13 mouse cellular contexts compared by ENCODE assay signal in genomic region chr6:51851544-51851943, GRCm38 (mm10).
DNase-seq lines count a peak whose midpoint lies in the region; ATAC-seq and TF ChIP-seq lines count a peak whose summit lies in the region.
"Had no signal": no experiment of that assay in that cellular context is flagged by ENCODE, and none has a peak within 500 bp of the region (broad histone marks: within the 10 kb centered on the region; RNA-seq: fewer than 3 reads in every experiment).

No protein-coding gene starts in this region.

- H3K36me3 ChIP-seq in heart, embryonic 12.5 days, result no peaks in the 10 kb centered on the region
- no peaks in the 10 kb centered on the region for H3K36me3 ChIP-seq in heart, embryonic 14.5 days (ENCODE audit: control insufficient read depth, insufficient read depth, low read length)
- no peaks in the 10 kb centered on the region for H3K36me3 ChIP-seq in hindbrain, postnatal 0 days (ENCODE audit: insufficient read depth, low read length)
- H3K36me3 ChIP-seq in thymus, adult 2 months (ENCODE audit: control insufficient read depth, insufficient read depth, low read length), result no peaks in the 10 kb centered on the region
- H3K36me3 ChIP-seq: limb, embryonic 15.5 days had no signal

- 0 out of 2 replicates have a peak, but pooled peaks cover 3% of the 10 kb centered on the region for H3K27me3 ChIP-seq in heart, embryonic 12.5 days (replicated peaks)
- H3K27me3 ChIP-seq in heart, embryonic 14.5 days (ENCODE audit: control insufficient read depth, insufficient read depth, low read length), result no peaks in the 10 kb centered on the region
- H3K27me3 ChIP-seq in hindbrain, postnatal 0 days (ENCODE audit: insufficient read depth, low read length), result no peaks in the 10 kb centered on the region
- no peaks in the 10 kb centered on the region for H3K27me3 ChIP-seq in thymus, adult 2 months (ENCODE audit: control insufficient read depth, insufficient read depth, low read length)

- no peak for TF ChIP-seq POLR2A in thymus, adult 2 months (IDR thresholded peaks at IDR 0.05; ENCODE audit: control insufficient read depth, extremely low read depth, insufficient read depth, low read length, poor library complexity)

- TF ChIP-seq CTCF in hindbrain, postnatal 0 days (IDR thresholded peaks at IDR 0.05; ENCODE audit: low read depth), result no peak
- TF ChIP-seq CTCF in thymus, adult 2 months (IDR thresholded peaks at IDR 0.05; ENCODE audit: borderline replicate concordance, control insufficient read depth, extremely low read depth, insufficient read depth, low read length, poor library complexity), result no peak

- no peak for ATAC-seq in heart, embryonic 12.5 days (ENCODE audit: insufficient number of reproducible peaks, low FRiP score)
- ATAC-seq in heart, embryonic 14.5 days (ENCODE audit: insufficient number of reproducible peaks, insufficient read depth, low FRiP score, low read depth), result no peak
- ATAC-seq in hindbrain, postnatal 0 days, result no peak
- ATAC-seq: intestine, embryonic 16.5 days had no signal

- 23% methylated on average over 7 of the region's 7 CpGs for WGBS in heart, embryonic 12.5 days
- WGBS in heart, embryonic 14.5 days, result 23% methylated on average over 7 of the region's 7 CpGs
- 42% methylated on average over 7 of the region's 7 CpGs for WGBS in hindbrain, postnatal 0 days
- 15% methylated on average over 7 of the region's 7 CpGs for WGBS in thymus, adult 2 months

- no peak overlapping the region for H3K27ac ChIP-seq in heart, embryonic 12.5 days (ENCODE audit: poor library complexity, severe bottlenecking)
- H3K27ac ChIP-seq in heart, embryonic 14.5 days (replicated peaks in 1 of 2; ENCODE audit: control insufficient read depth in 1 of 2, insufficient read depth in 1 of 2, low read depth in 2 of 2, low read length in 2 of 2), result no peak overlapping the region
- peak overlapping the region; percentile 93; the same call in 1 of the 2 replicates for H3K27ac ChIP-seq in hindbrain, postnatal 0 days
- no peak overlapping the region for H3K27ac ChIP-seq in thymus, adult 2 months (ENCODE audit: control insufficient read depth, insufficient read depth, low read length)
- H3K27ac ChIP-seq: limb, embryonic 15.5 days had no signal

- intact Hi-C loops in heart, postnatal 36 days (cut with DNase I), result no loop called here

- no peak overlapping the region for H3K9ac ChIP-seq in heart, embryonic 12.5 days
- H3K9ac ChIP-seq in heart, embryonic 14.5 days (ENCODE audit: low read length), result peak overlapping the region; percentile 22; the same call in 1 of the 2 replicates
- H3K9ac ChIP-seq in hindbrain, postnatal 0 days (replicated peaks; ENCODE audit: low read length), result 0 out of 2 replicates have a peak overlapping the region, but pooled peaks have one; percentile 30
- H3K9ac ChIP-seq: limb, embryonic 15.5 days had no signal

- H3K4me1 ChIP-seq in heart, embryonic 12.5 days (replicated peaks), result peaks cover 18% of the 10 kb centered on the region
- H3K4me1 ChIP-seq in heart, embryonic 14.5 days (ENCODE audit: control insufficient read depth in 2 of 2, insufficient read depth in 2 of 2, low read length in 2 of 2), result peaks cover 11 to 13% of the 10 kb centered on the region in 2 experiments
- no peaks in the 10 kb centered on the region for H3K4me1 ChIP-seq in hindbrain, postnatal 0 days (ENCODE audit: insufficient read depth, low read length)
- no peaks in the 10 kb centered on the region for H3K4me1 ChIP-seq in thymus, adult 2 months (replicated peaks; ENCODE audit: control insufficient read depth, insufficient read depth, low read length)

- no peaks in the 10 kb centered on the region for H3K9me3 ChIP-seq in heart, embryonic 12.5 days (replicated peaks)
- no peaks in the 10 kb centered on the region for H3K9me3 ChIP-seq in heart, embryonic 14.5 days (ENCODE audit: control insufficient read depth, low read length)
- no peaks in the 10 kb centered on the region for H3K9me3 ChIP-seq in hindbrain, postnatal 0 days (ENCODE audit: low read length)
- H3K9me3 ChIP-seq: limb, embryonic 15.5 days had no signal

- no peak overlapping the region for H3K4me3 ChIP-seq in heart, embryonic 12.5 days
- no peak overlapping the region for H3K4me3 ChIP-seq in heart, embryonic 14.5 days (ENCODE audit: control insufficient read depth in 1 of 2, insufficient read depth in 1 of 2, low read depth in 1 of 2, low read length in 2 of 2)
- H3K4me3 ChIP-seq in hindbrain, postnatal 0 days (ENCODE audit: low read length), result no peak overlapping the region
- no peak overlapping the region for H3K4me3 ChIP-seq in thymus, adult 2 months (ENCODE audit: control insufficient read depth, insufficient read depth, low read length)
- H3K4me3 ChIP-seq: limb, embryonic 15.5 days had no signal

- DNase-seq in heart, adult 8-10 months (ENCODE audit: low spot score), result peak; percentile 4
- no peak for DNase-seq in heart, postnatal 36 days
- DNase-seq in hindbrain, postnatal 0 days (ENCODE audit: low spot score), result no peak
- DNase-seq in thymus, adult 2 months, result no peak
- no peak for DNase-seq in testis, postnatal 14 days (ENCODE audit: low spot score)
- DNase-seq: cerebellum, adult 11-12 months; layer of hippocampus, postnatal 36 days; lung, adult 2 months; thymus, postnatal 14 days had no signal

- H3K4me2 ChIP-seq in heart, embryonic 12.5 days, result peak overlapping the region; percentile 23; the same call in 1 of the 2 replicates
- 0 out of 2 replicates have a peak overlapping the region, but pooled peaks have one; percentile 14 for H3K4me2 ChIP-seq in heart, embryonic 14.5 days (ENCODE audit: low read length)
- H3K4me2 ChIP-seq in hindbrain, postnatal 0 days (ENCODE audit: low read depth, low read length), result no peak overlapping the region
- H3K4me2 ChIP-seq: limb, embryonic 15.5 days had no signal
